Mouse (Mus musculus) inflammation-experienced regulatory T-cells, adult 16 weeks (primary cell): ENCODE results near the gene Apold1. TPM values are rescaled to one million over a fixed set of nuclear protein-coding genes. Genes with fewer than 3 reads are reported as not detected.

Experiments
- polyA plus RNA-seq: library from polyadenylated mRNA; unstranded; fragments of 100-300 nt; shearing (Covaris generic); gene quantifications from one replicate; pipeline ENCODE4 v1.2.1, GENCODE M21; 2017

Gene Apold1
- 0.16 TPM for polyA plus RNA-seq

DNA sequence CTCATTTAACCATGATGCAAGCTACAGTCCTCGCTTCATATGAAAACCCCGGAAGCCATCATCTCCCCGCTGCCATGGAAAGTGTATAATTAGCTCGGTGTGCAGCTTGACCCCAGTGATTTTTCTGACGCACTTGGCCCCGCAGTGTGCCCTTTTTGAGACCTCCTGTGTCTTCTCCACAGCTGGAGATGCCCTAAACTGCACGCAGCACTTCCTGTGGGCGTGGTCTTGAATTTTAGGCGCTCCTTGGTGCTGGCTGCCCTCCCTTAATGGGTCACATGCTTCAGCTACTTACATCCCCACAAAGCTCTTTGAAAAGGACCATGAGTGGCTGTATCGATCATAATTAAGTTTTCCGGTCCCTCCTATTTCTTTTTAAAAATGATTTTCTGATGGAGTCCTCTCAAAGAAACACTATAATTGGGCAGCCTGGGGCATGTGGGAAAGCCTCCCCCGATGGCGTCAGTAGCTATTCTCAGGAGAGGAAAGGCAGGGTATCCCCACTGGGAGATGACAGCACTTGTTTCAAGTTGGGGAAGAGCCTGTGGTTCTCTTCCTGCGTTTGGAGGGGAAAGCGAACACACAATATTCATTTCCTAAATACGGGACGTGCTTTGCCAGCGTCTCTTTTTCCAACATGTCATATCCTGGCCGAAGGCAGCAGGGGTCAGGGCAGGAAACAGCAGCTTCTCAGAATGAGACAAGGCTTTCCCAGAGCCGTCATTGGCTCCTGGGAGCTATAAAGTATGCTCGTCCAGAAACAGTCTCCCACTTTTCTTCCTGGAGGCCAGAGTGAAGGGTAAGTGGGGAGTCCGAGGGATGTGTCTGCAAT, at the start of gene Apold1:
TSS of gene Apold1 (plus strand) at position 488 of the 832 bp plus-strand sequence.

DNA sequence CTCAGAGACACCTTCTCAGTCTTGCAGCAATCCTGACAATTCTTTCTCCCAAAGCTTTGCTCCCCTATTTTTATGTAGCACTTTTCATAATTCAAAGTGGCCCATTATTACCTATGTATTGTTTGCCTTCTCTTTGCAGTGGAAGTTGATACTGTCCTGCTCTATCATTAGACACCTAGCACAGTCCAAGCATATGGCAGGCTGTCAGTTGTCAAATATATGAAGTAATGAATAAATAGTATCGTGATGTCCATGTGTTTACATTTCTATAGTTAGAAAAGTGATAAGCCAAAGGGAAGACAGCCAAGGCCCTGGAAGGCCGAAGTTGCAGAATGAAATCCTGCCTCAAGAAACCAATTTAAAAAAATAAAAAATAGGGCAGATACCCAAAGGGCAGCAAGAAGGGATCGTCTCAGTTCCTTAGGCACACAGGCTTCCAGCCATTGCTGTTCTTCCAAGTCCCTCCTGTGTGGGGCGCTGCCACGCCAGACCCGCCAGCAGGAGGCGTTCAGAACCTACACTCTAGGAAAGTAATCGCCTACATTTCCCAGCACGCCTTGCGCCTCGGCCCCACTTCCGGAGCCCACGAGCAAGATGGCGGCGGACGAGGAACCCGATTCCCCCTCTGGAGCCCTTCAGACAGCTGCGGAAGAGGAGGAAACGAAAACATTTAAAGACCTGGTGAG, 29.7 kb downstream of the Apold1 start, which contains the start of gene Ddx47:
TSS of gene Ddx47 (plus strand) at position 565 of the 686 bp plus-strand sequence.

Other genes with a start within 250 kb of the Apold1 start
- gene Dusp16, start 189.1 kb upstream of the Apold1 start, polyA plus RNA-seq: 2.7 TPM
- 30.1 TPM for gene Crebl2, start 151.6 kb upstream of the Apold1 start, polyA plus RNA-seq
- 11.2 TPM for gene Gpr19, start 83.1 kb upstream of the Apold1 start, polyA plus RNA-seq
- gene Cdkn1b, start 61.3 kb upstream of the Apold1 start, polyA plus RNA-seq: 44.1 TPM
- gene Ddx47, start 29.9 kb downstream of the Apold1 start, polyA plus RNA-seq: 168 TPM
- 0.83 TPM for gene Gprc5a, start 83.9 kb downstream of the Apold1 start, polyA plus RNA-seq
- gene Gprc5d, start 136.6 kb downstream of the Apold1 start, polyA plus RNA-seq: not detected
- gene Fam234b, start 216.3 kb downstream of the Apold1 start, polyA plus RNA-seq: 23.6 TPM
- gene Hebp1, start 216.3 kb downstream of the Apold1 start, polyA plus RNA-seq: 0.65 TPM